Mouse (Mus musculus) T-helper 17 cell (primary cell): ENCODE results near the gene Gpam.
"Not testable (repeated sequence)": the region's sequence is repeated elsewhere in the genome, so short reads cannot be mapped to it uniquely, and the experiment has no call there.

Source experiments
- in situ Hi-C, 2 experiments: fragments of 300-600 bp; cut with MboI, MseI; formaldehyde crosslinking; loops; 1 replicate in 1 of 2; 2 replicates in 1 of 2; pipeline ENCODE4 v1.15.1; 2025; ENCODE audit warnings: high pct_unique_total_duplicates in 2 of 2

Gpam gene

GRCm38 (mm10) chr19:55127072-55127718 lies at the start of gene Gpam:
Gene Gpam (minus strand): TSS chr19:55127238.
- in situ Hi-C loops, result no loop called here

DNA sequence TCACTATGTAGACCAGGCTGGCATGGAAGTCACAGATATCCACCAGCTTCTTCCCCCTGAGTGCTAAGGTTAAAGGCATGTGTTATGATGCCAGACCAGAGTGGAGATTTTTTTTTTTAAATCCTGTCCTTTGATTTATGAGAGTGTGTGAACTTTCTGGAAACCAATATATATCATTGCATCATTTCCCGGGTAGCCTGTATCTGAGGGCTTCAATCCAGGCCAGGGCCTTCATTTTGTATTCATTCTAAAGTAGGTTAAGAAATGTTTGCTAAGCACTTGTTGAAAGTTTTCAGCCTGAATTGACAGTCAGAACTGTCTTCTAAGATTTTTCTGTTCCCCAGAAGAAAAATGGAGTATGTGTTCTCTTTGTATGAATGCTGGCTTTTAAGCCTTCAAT lies 44.5 kb upstream of the Gpam start:
- in situ Hi-C loops, result no loop called here

DNA sequence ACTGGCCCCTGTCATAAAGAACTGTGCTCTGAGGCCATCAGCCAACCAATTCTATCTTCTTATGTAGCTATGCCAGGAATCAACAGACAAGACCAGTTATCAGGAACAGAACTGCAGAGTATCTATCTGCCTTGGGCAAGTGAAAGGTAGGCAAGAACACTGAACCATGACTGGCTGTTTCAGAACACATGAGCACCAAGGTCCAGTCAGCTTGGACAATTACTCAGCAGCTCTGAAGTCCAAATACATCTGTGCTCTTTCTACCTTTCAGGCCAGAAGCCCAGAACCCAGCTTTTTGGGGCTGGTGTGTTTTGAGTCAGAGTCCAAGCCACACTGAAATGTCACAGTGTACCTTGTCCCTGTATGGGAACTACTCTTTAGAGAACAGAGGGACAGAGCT lies 43.4 kb upstream of the Gpam start:
- in situ Hi-C loops, result no loop called here

DNA sequence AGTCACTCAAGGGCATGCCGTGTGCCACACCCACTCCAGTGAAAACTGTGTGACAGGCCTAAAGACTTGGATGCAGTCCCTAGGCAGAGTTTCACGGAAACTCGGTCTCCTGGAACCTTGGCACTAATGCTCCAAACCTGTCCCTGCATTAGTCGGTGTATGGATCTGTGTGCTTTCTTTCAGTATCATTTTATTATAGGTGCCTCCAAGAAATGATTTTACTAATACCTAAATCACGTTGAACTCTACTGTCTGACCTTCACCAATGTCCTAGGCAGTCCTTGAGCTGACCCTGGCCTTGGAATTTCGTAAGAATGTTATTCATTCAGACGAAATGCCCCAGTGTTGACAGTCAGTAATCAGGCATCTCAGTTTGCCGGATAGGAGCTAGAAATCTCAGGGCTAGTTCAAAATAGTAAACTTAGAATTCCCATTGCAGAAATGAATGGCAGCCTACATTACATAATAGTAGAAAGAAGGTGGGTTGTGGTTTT lies 42.2 kb upstream of the Gpam start:
- in situ Hi-C loops, result not testable (repeated sequence)

GRCm38 (mm10) chr19:55168360-55168759 lies 41.3 kb upstream of the Gpam start:
- in situ Hi-C loops, result no loop called here

- in situ Hi-C loops, result no loop called here
Measured at GRCm38 (mm10) chr19:55167741-55168140, 40.7 kb upstream of the Gpam start.

DNA sequence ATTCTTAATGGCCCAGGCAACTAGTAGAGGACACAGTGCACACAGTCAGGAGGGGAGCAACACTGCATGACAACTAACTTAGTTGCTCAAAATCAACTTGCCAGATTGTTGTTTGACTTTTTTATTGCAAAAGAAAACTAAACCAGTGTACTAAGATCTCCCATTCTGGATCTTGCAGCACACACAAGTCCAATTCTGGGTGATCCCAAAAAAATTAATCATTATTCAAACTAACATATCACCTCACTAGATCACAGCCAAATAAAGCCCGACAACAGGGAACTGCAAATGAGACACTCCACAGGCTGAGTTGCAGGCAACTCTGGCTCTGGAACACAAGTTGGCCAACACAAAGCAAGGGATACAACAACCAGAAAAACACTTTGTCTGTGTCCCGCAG lies 39.7 kb upstream of the Gpam start:
- in situ Hi-C loops, result no loop called here

GRCm38 (mm10) chr19:55165954-55166353 lies 38.9 kb upstream of the Gpam start:
- in situ Hi-C loops, result no loop called here

- in situ Hi-C loops, result no loop called here
Measured at GRCm38 (mm10) chr19:55165183-55165865, 38.3 kb upstream of the Gpam start.

DNA sequence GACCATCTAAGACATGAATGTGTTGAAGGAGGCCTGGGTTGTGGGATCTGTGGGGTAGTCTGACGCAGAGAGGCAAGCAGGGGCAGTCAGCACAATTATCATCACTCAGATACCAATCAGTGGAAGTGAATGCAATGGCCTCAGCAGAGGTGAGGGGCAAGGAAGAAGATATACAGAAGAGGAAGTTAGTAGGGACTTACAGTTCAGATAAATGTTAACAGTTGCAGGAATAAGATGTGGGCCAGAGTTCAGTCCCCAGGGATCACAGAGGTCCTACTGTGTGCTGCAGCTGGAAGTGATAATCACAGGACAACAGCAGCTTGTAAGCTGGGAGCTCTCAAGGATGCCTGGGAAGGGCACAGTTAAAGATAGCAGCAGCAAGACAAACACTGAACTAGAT lies 37.1 kb upstream of the Gpam start:
- in situ Hi-C loops, result no loop called here

- in situ Hi-C loops, result no loop called here
Measured at GRCm38 (mm10) chr19:55162271-55162670, 35.2 kb upstream of the Gpam start.

GRCm38 (mm10) chr19:55159826-55160225 lies 32.8 kb upstream of the Gpam start:
- in situ Hi-C loops, result loop anchor here in 1 of 2 experiments (10.0 kb wide), 1 partner anchor 985 kb away; no protein-coding TSS in a partner anchor

DNA sequence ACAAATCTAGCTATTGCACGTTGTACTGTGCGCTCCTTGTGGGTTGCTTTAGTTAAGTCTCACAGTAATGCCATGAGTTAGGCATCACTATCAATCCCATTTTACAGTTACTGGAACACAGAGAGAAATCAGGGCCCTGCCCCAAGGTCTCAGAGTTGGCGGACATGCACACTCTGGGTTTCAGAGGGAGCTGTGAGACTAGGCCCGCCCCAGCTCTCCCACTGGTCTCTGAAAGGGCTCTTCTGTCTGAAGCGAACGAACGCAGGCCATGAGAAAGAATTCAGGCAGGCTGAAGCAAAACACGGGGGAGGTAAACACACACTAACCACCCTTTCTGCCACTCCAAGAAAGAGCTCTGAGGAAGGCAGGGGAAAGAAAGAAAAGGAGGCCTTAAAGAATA lies 31.6 kb upstream of the Gpam start:
- in situ Hi-C loops, result loop anchor here in 1 of 2 experiments (10.0 kb wide), 1 partner anchor 986 kb away; no protein-coding TSS in a partner anchor

GRCm38 (mm10) chr19:55157029-55157428 lies 30.0 kb upstream of the Gpam start:
- in situ Hi-C loops, result loop anchor here in 1 of 2 experiments (10.0 kb wide), 1 partner anchor 988 kb away; no protein-coding TSS in a partner anchor

DNA sequence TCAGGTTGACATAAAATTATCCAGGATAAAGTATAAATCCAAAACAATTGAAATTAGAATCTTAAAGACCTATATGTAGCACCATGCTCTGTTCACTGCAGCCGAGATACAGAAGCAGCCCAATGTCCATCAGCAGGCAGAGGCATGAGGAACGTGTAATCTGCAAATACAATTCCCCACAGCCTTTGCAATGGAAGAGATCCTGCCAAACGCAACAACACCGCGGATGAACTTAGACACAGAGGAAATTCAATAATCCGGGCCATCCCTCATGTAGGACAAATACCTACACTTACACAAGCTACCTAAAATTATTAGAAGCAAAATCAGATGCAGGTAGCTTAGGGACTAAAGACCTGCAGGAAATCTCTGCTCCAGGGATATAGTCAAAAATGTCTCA lies 25.9 kb upstream of the Gpam start:
- in situ Hi-C loops, result loop anchor here (5.0 to 10.0 kb wide), 2 partner anchors 539 to 992 kb away; no protein-coding TSS in a partner anchor

GRCm38 (mm10) chr19:55152274-55152673 lies 25.2 kb upstream of the Gpam start:
- in situ Hi-C loops, result loop anchor here (5.0 to 10.0 kb wide), 2 partner anchors 540 to 993 kb away; no protein-coding TSS in a partner anchor

DNA sequence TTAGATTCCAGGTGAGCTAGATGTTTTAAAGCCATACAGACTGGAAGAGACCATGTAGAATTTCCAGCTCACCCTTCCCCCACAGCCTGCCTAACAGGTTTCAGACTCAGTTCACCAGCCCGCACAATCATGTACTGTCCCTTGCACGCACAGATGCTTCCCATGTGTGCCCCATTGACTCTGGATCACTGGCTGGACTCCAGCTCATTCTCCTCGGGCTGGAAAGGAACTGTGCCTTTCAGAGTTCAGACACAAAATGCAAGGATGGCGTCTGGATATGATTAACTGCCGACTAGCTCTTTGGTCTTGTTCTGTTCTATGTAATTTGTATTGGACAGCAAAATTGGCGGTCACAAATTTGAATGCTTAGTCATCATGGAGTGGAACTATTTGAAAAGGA lies 22.6 kb upstream of the Gpam start:
- in situ Hi-C loops, result loop anchor here (5.0 to 10.0 kb wide), 2 partner anchors 543 to 995 kb away; no protein-coding TSS in a partner anchor

DNA sequence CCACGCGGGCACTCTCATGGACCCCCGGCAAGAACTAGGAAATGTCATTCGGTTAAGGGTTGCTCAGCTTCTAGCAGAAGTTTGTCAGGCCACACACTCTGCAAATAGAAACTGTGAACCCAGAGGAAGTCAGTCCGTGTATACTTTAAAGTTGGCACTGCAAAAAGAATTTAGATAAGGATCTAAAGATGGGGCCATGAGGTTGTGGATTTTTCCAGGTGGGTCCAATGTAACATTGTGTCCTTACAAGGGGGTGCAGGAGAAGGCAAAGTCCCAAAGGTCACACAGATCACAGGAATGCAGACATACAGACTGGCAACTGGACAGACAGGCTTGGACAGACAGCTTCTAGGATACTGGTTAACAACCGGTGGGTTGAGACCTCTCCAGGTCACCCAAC lies 21.1 kb upstream of the Gpam start:
- in situ Hi-C loops, result no loop called here

DNA sequence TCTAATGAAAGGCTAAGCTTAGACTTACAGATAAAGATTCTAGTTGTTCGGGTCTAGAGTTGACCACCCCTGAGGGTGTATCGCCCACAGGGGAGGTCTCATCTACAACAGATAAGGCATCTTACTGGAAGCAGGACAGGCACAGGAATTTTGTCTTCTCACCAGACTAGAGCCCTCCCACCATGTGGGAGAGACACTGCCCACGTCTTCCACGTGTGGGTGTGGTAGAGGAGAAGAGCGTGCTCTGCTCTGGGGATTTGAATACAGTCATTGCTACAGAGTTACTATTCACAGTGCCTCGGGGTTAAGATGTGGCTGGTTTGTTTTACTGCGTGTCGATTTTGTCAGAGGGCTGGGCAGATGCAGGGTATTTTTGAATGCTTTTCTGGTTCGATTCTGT lies 20.5 kb upstream of the Gpam start:
- in situ Hi-C loops, result no loop called here

DNA sequence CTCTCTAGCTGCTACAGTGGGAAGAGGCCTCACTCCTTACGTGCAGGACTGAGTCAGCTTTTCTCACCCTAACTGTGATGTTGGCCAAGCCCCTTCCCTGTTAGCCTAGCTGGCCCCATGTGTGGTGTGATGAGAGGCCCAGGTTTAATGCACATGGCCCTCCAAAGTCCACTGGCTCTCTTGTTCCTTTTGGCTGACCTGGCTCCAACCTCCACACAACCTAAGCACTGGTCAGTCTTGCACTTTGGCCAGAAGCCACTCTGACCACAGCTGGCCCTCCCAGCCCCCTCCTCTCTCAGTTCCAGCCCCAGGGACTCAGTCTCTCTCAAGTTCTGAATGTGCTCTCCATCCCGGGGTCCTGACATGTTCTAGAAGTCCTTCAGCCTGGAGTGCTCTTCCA lies 18.1 kb upstream of the Gpam start:
- in situ Hi-C loops, result no loop called here

DNA sequence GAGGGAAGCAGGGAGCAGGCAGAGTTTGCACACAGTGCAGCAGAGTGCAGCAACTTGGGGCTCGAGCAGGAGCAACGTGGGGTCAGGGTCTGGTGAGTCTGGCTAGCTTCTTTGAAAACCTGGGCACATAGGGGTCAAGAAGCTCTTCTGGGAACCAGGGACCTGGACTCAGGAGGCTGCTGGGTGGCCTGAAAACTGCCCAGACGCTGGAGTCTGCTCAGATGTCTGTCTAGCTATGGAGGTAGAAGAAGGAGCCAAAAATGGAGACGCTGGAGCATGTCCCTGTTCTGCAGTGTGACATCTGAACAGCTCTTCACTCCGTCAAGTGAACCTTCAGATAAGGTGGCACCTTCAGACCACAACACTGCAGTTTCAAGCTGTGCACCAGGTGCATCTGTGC lies 17.7 kb upstream of the Gpam start:
- in situ Hi-C loops, result no loop called here

DNA sequence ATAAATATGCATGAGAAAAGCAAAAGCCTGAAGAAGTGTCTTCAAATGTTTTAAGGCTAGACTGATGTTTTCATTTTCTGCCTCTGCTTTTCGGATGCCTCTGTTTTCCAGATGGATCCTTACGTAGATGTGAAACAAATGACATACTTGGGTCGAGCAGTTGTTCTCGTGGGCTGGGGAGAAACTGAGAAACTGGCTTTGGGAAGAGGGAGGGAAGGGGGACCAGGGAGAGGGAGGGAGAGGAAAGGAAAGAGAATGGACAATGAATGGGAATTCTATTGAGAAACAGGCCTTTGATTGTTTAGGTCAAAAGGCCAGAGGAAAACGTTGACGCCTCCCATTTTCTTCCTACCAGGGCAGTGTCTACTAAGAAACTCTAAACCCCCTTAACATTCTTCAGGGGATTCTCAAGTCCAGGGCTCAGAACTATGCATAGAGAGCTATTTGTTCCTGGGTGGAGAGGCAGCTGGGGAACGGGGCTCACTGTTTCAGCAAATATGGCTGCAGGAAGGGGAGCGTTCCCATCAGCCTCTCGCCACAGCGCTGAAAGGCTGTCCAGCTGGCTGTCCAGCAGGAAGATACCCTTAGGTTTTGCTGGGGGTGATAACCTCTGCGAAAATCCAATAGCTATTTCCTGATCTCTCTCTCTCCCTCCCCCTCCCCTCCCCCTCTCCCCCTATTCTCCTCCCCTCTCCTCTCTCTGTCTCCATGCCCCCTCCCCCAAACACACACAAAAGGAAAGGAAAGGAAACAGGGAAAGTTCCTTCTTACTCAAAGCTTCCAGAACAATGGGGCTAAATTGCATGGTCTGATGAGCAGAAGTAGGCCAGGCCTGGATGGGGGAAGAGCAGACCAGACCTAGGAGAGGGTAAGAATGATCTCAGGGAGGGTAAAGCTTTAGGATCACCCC lies 16.6 kb upstream of the Gpam start:
- in situ Hi-C loops, result no loop called here
